Comparison of ENCODE assay signal across 9 mouse cellular contexts in the genomic region with DNA sequence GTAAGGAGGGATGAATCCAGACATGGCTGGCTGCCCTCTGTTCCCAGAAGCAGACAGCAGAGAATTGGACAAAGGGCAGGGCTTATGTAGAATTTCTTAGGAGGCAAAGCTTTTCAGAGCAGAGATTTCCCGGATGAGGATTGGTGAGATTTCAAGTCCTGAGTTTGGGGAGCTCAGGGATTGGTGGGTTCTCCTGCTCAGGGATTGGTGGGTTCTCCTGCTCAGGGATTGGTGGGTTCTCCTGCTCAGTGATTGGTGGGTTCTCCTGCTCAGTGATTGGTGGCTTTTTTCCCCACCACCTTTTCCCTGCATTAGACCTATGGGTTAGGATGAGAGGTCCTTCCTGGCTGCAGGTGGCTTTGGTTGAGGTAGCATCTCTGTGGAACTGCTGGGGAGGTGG. TPM values are rescaled to one million over a fixed set of nuclear protein-coding genes. Genes with fewer than 3 reads are reported as not detected.
DNase-seq lines count a peak whose midpoint lies in the region; ATAC-seq and TF ChIP-seq lines count a peak whose summit lies in the region.
"Had no signal": no experiment of that assay in that cellular context is flagged by ENCODE, and none has a peak within 500 bp of the region (broad histone marks: within the 10 kb centered on the region; RNA-seq: fewer than 3 reads in every experiment).

No protein-coding gene starts in this region.

- peak; percentile 28; the same call in 1 of the 2 replicates for ATAC-seq in lung, embryonic 16.5 days (ENCODE audit: low read depth)
- peak; percentile 85 for ATAC-seq in hindbrain, embryonic 16.5 days
- no peak for ATAC-seq in monocyte, adult 5-6 weeks (replicated peaks; ENCODE audit: insufficient number of reproducible peaks, low FRiP score, low TSS enrichment, poor library complexity, severe bottlenecking)

- no peaks in the 10 kb centered on the region for H3K36me3 ChIP-seq in lung, embryonic 16.5 days (ENCODE audit: control insufficient read depth, insufficient read depth, low read length)
- H3K36me3 ChIP-seq in hindbrain, embryonic 16.5 days (ENCODE audit: control insufficient read depth, insufficient read depth, low read length), result no peaks in the 10 kb centered on the region

- H3K27me3 ChIP-seq in lung, embryonic 16.5 days (ENCODE audit: control insufficient read depth, insufficient read depth, low read depth, low read length), result no peaks in the 10 kb centered on the region
- no peaks in the 10 kb centered on the region for H3K27me3 ChIP-seq in cerebellum, adult 2 months (ENCODE audit: control insufficient read depth, insufficient read depth, low read length)
- no peaks in the 10 kb centered on the region for H3K27me3 ChIP-seq in hindbrain, embryonic 16.5 days (replicated peaks; ENCODE audit: control insufficient read depth, insufficient read depth, low read length)

- no peak overlapping the region for H3K9ac ChIP-seq in lung, embryonic 16.5 days (ENCODE audit: low read length)
- H3K9ac ChIP-seq in hindbrain, embryonic 16.5 days (ENCODE audit: low read depth, low read length), result no peak overlapping the region

- no peak overlapping the region for H3K4me3 ChIP-seq in lung, embryonic 16.5 days (ENCODE audit: low read length)
- H3K4me3 ChIP-seq in cerebellum, adult 2 months (replicated peaks; ENCODE audit: insufficient read depth, low read depth, low read length), result peak overlapping the region; percentile 70
- H3K4me3 ChIP-seq in hindbrain, embryonic 16.5 days (ENCODE audit: low read length), result peak overlapping the region; percentile 47
- H3K4me3 ChIP-seq in olfactory bulb, adult 2 months (ENCODE audit: insufficient read depth, low read depth, low read length), result peak overlapping the region; percentile 52

- no peak overlapping the region for H3K4me2 ChIP-seq in lung, embryonic 16.5 days (ENCODE audit: low read depth, low read length)
- H3K4me2 ChIP-seq in hindbrain, embryonic 16.5 days (ENCODE audit: low read length), result peak overlapping the region; percentile 46

- no peak for TF ChIP-seq CTCF in cerebellum, adult 2 months (IDR thresholded peaks at IDR 0.05; ENCODE audit: borderline replicate concordance, insufficient read depth, low read depth, low read length)
- TF ChIP-seq CTCF in olfactory bulb, adult 2 months (IDR thresholded peaks at IDR 0.05; ENCODE audit: insufficient read depth, low read depth, low read length), result no peak

- no peak overlapping the region for H3K27ac ChIP-seq in lung, embryonic 16.5 days (ENCODE audit: low read length)
- H3K27ac ChIP-seq in cerebellum, adult 2 months (ENCODE audit: insufficient read depth, low read length), result no peak overlapping the region
- peak overlapping the region; percentile 66 for H3K27ac ChIP-seq in hindbrain, embryonic 16.5 days (ENCODE audit: low read depth, low read length)
- no peak overlapping the region for H3K27ac ChIP-seq in olfactory bulb, adult 2 months (ENCODE audit: insufficient read depth, low read depth, low read length)

- H3K9me3 ChIP-seq in lung, embryonic 16.5 days (ENCODE audit: control insufficient read depth, low read length), result no peaks in the 10 kb centered on the region
- no peaks in the 10 kb centered on the region for H3K9me3 ChIP-seq in hindbrain, embryonic 16.5 days (ENCODE audit: control insufficient read depth, low read length)

- TF ChIP-seq POLR2A in cerebellum, adult 2 months (IDR thresholded peaks at IDR 0.05; ENCODE audit: borderline replicate concordance, insufficient read depth, low read length), result no peak
- no peak for TF ChIP-seq POLR2A in olfactory bulb, adult 2 months (IDR thresholded peaks at IDR 0.05; ENCODE audit: insufficient read depth, low read depth, low read length)

- no peak for DNase-seq in lung, postnatal 4 days
- peak; percentile 18 to 52 for DNase-seq in cerebellum, adult 2 months
- DNase-seq in right cerebral cortex, adult 2 months (ENCODE audit: low spot score in 2 of 2), result no peak
- no peak for DNase-seq in kidney, postnatal 4 days

- no peaks in the 10 kb centered on the region for H3K4me1 ChIP-seq in lung, embryonic 16.5 days (replicated peaks; ENCODE audit: control insufficient read depth, insufficient read depth, low read length)
- H3K4me1 ChIP-seq in cerebellum, adult 2 months (ENCODE audit: control insufficient read depth, insufficient read depth, low read length), result no peaks in the 10 kb centered on the region
- no peaks in the 10 kb centered on the region for H3K4me1 ChIP-seq in hindbrain, embryonic 16.5 days (ENCODE audit: control insufficient read depth, insufficient read depth, low read depth, low read length)
- no peaks in the 10 kb centered on the region for H3K4me1 ChIP-seq in olfactory bulb, adult 2 months (ENCODE audit: control insufficient read depth, insufficient read depth, low read length)

- 75% methylated on average over 1 of the region's 1 CpGs for WGBS in lung, embryonic 16.5 days
- 65% methylated on average over 1 of the region's 1 CpGs for WGBS in cerebellum, adult 2 months
- 79% methylated on average over 1 of the region's 1 CpGs for WGBS in hindbrain, embryonic 16.5 days
- 77% methylated on average over 1 of the region's 1 CpGs for WGBS in olfactory bulb, adult 2 months

RNA-seq across cellular contexts. Expression of gene Fam198a, which starts 13.8 kb away (rescaled TPM):
- polyA plus RNA-seq in lung, embryonic 16.5 days (2015; fragmentation: Nextera tagmentation; extraction: Ambion mirVana), result 2.4 and 2.7 TPM in 2 replicates
- polyA plus RNA-seq in cerebellum, adult 2 months (2012; rRNA removed), result 3.1 and 3.2 TPM in 2 replicates
- polyA plus RNA-seq in hindbrain, embryonic 16.5 days (2015; fragmentation: Nextera tagmentation; extraction: Ambion mirVana), result 2.9 and 3.1 TPM in 2 replicates
- not detected in 2 replicates for polyA plus RNA-seq in olfactory bulb, adult 2 months (2012; ENCODE audit: insufficient read depth, insufficient read length, low replicate concordance, missing spikeins)
- total RNA-seq in monocyte, adult 5-6 weeks (2017), result not detected in 3 replicates

RNA-seq across cellular contexts. Expression of gene Cyp8b1, which starts 20.8 kb away (rescaled TPM):
- polyA plus RNA-seq in lung, embryonic 16.5 days (2015; fragmentation: Nextera tagmentation; extraction: Ambion mirVana), result 0.28 TPM in 1 of 2 replicates, not detected in the other
- not detected in 2 replicates for polyA plus RNA-seq in cerebellum, adult 2 months (2012; rRNA removed)
- polyA plus RNA-seq in hindbrain, embryonic 16.5 days (2015; fragmentation: Nextera tagmentation; extraction: Ambion mirVana), result not detected in 2 replicates
- not detected in 2 replicates for polyA plus RNA-seq in olfactory bulb, adult 2 months (2012; ENCODE audit: insufficient read depth, insufficient read length, low replicate concordance, missing spikeins)
- not detected in 3 replicates for total RNA-seq in monocyte, adult 5-6 weeks (2017)
- polyA plus RNA-seq: heart, postnatal 0 days had no signal

RNA-seq across cellular contexts. Expression of gene Ackr2, which starts 38.8 kb away (rescaled TPM):
- 1.6 and 2.9 TPM in 2 replicates for polyA plus RNA-seq in lung, embryonic 16.5 days (2015; fragmentation: Nextera tagmentation; extraction: Ambion mirVana)
- 0.05 and 0.16 TPM in 2 replicates for polyA plus RNA-seq in cerebellum, adult 2 months (2012; rRNA removed)
- polyA plus RNA-seq in hindbrain, embryonic 16.5 days (2015; fragmentation: Nextera tagmentation; extraction: Ambion mirVana), result 3.5 and 3.8 TPM in 2 replicates
- not detected in 2 replicates for polyA plus RNA-seq in olfactory bulb, adult 2 months (2012; ENCODE audit: insufficient read depth, insufficient read length, low replicate concordance, missing spikeins)
- 0.29 to 4.3 TPM (median 3.2 TPM) in 3 replicates for total RNA-seq in monocyte, adult 5-6 weeks (2017)

RNA-seq across cellular contexts. Expression of gene Pomgnt2, which starts 60.0 kb away (rescaled TPM):
- polyA plus RNA-seq in lung, embryonic 16.5 days (2015; fragmentation: Nextera tagmentation; extraction: Ambion mirVana), result 11.5 and 12.1 TPM in 2 replicates
- polyA plus RNA-seq in cerebellum, adult 2 months (2012; rRNA removed), result 41.0 and 43.5 TPM in 2 replicates
- 41.7 and 43.5 TPM in 2 replicates for polyA plus RNA-seq in hindbrain, embryonic 16.5 days (2015; fragmentation: Nextera tagmentation; extraction: Ambion mirVana)
- not detected in 2 replicates for polyA plus RNA-seq in olfactory bulb, adult 2 months (2012; ENCODE audit: insufficient read depth, insufficient read length, low replicate concordance, missing spikeins)
- total RNA-seq in monocyte, adult 5-6 weeks (2017), result not detected in 3 replicates

Comparison
In these comparisons a context has a peak if more than half of its experiments do, and no peak if none do; other contexts are left out.
1. DNase-seq: peak in cerebellum, adult 2 months (2 of 2); none in lung, postnatal 4 days (0 of 2), right cerebral cortex, adult 2 months (0 of 2) and kidney, postnatal 4 days (0 of 2).